Mouse (Mus musculus) ES-E14 (cell line): ENCODE data around the gene Lrrc1.

ENCODE experiments used
- HCFC1 ChIP-seq: IDR thresholded peaks from 2 replicates; pipeline ENCODE4 v1.6.1; 2012; ENCODE audit warnings: low read length, inconsistent platforms, borderline replicate concordance; ENCODE audit not compliant: insufficient read depth
- MAFK ChIP-seq: IDR thresholded peaks from 2 replicates; pipeline ENCODE4 v1.6.1; 2014; ENCODE audit warnings: mild to moderate bottlenecking, low read depth, low read length, inconsistent platforms; ENCODE audit not compliant: insufficient read depth
- ZC3H11A ChIP-seq: IDR thresholded peaks from 2 replicates; pipeline ENCODE4 v1.6.1; 2012; ENCODE audit warnings: low read depth, mild to moderate bottlenecking, inconsistent platforms, low read length, borderline replicate concordance
- ZNF384 ChIP-seq: IDR thresholded peaks from 2 replicates; pipeline ENCODE4 v1.6.1; 2012; ENCODE audit warnings: low read depth, low read length, inconsistent platforms

DNA sequence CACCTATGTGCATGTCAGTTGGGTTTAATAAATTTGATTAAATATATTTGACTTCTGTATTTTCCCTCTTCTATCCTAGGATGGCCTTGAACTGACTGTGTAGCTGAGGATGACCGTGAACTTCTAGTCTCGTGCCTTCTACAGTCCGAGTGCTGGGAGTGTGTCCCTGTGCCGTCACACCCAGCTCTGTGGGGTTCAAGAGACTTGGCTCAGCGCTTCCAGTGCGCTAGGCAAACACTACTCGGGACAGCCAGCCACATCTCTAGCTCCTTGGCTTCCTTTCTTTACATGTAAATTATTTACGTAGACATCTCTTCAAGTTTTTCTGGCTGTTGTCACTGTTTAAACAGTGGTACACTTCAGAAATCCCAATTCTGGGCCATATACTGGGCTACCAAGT lies 34.1 kb downstream of the Lrrc1 start:
- TF ChIP-seq MAFK (no peak), ZNF384 (no peak), HCFC1 (no peak), ZC3H11A (no peak)
